In genomic region chr2:31453559-31454177, GRCm38 (mm10) we compare ENCODE assay signal across 8 mouse cellular contexts. TPM values are rescaled to one million over a fixed set of nuclear protein-coding genes. Genes with fewer than 3 reads are reported as not detected.
DNase-seq lines count a peak whose midpoint lies in the region; ATAC-seq and TF ChIP-seq lines count a peak whose summit lies in the region.
"Had no signal": no experiment of that assay in that cellular context is flagged by ENCODE, and none has a peak within 500 bp of the region (broad histone marks: within the 10 kb centered on the region; RNA-seq: fewer than 3 reads in every experiment).

No protein-coding gene starts in this region.

- no peaks in the 10 kb centered on the region for H3K36me3 ChIP-seq in intestine, embryonic 15.5 days
- no peaks in the 10 kb centered on the region for H3K36me3 ChIP-seq in neural tube, embryonic 15.5 days
- H3K36me3 ChIP-seq: neural tube, embryonic 12.5 days had no signal

- peak overlapping the region; percentile 74 for H3K27ac ChIP-seq in intestine, embryonic 15.5 days
- no peak overlapping the region for H3K27ac ChIP-seq in neural tube, embryonic 15.5 days (replicated peaks)
- H3K27ac ChIP-seq: neural tube, embryonic 12.5 days had no signal

- 30% methylated on average over 11 of the region's 11 CpGs for WGBS in intestine, embryonic 15.5 days
- WGBS in lung, adult 2 months = 40% methylated on average over 11 of the region's 11 CpGs
- WGBS in neural tube, embryonic 15.5 days = 38% methylated on average over 11 of the region's 11 CpGs

- H3K4me1 ChIP-seq in intestine, embryonic 15.5 days (replicated peaks) = peaks cover 43% of the 10 kb centered on the region
- H3K4me1 ChIP-seq in lung, adult 2 months (ENCODE audit: control insufficient read depth, insufficient read depth, low read length) = peaks cover 3% of the 10 kb centered on the region; the same call in 1 of the 2 replicates
- H3K4me1 ChIP-seq in neural tube, embryonic 15.5 days = peaks cover 24% of the 10 kb centered on the region

- H3K4me2 ChIP-seq in intestine, embryonic 15.5 days (replicated peaks) = peak overlapping the region; percentile 20
- no peak overlapping the region for H3K4me2 ChIP-seq in neural tube, embryonic 15.5 days
- H3K4me2 ChIP-seq: neural tube, embryonic 12.5 days had no signal

- no peak overlapping the region for H3K4me3 ChIP-seq in intestine, embryonic 15.5 days (replicated peaks)
- no peak overlapping the region for H3K4me3 ChIP-seq in lung, adult 2 months (replicated peaks; ENCODE audit: extremely low read depth, low read depth, low read length)
- no peak overlapping the region for H3K4me3 ChIP-seq in neural tube, embryonic 15.5 days (replicated peaks)
- H3K4me3 ChIP-seq: neural tube, embryonic 12.5 days had no signal

- H3K9ac ChIP-seq in intestine, embryonic 15.5 days = no peak overlapping the region
- no peak overlapping the region for H3K9ac ChIP-seq in neural tube, embryonic 15.5 days (replicated peaks)
- H3K9ac ChIP-seq: neural tube, embryonic 12.5 days had no signal

- no peak for TF ChIP-seq CTCF in lung, adult 2 months (IDR thresholded peaks at IDR 0.05; ENCODE audit: insufficient read depth, low read length)

- DNase-seq in 3T3-L1 (ENCODE audit: low read depth, low spot score) = peak; percentile 74
- peak; percentile 52 for DNase-seq in ES-CJ7 (ENCODE audit: low read depth, low spot score)
- DNase-seq in lung, adult 2 months = peak; percentile 57
- no peak for DNase-seq in layer of hippocampus, adult 11-12 months (ENCODE audit: low spot score)
- no peak for DNase-seq in cerebellum, adult 8-10 months

- no peaks in the 10 kb centered on the region for H3K9me3 ChIP-seq in intestine, embryonic 15.5 days
- H3K9me3 ChIP-seq in neural tube, embryonic 15.5 days (replicated peaks) = no peaks in the 10 kb centered on the region
- H3K9me3 ChIP-seq: neural tube, embryonic 12.5 days had no signal

- H3K27me3 ChIP-seq in intestine, embryonic 15.5 days (replicated peaks) = no peaks in the 10 kb centered on the region
- peaks cover 18% of the 10 kb centered on the region for H3K27me3 ChIP-seq in neural tube, embryonic 15.5 days (replicated peaks)

- peak; percentile 82 for ATAC-seq in intestine, embryonic 15.5 days
- no peak for ATAC-seq in neural tube, embryonic 15.5 days (ENCODE audit: low FRiP score)

- no peak for TF ChIP-seq POLR2A in lung, adult 2 months (IDR thresholded peaks at IDR 0.05; ENCODE audit: borderline replicate concordance, extremely low read depth, low read depth, low read length)

RNA-seq across cellular contexts. Expression of gene Ass1, which starts 16.3 kb away (rescaled TPM):
- polyA plus RNA-seq in intestine, embryonic 15.5 days (2015; fragmentation: Nextera tagmentation; extraction: Ambion mirVana) = 176 and 244 TPM in 2 replicates
- 14.3 and 18.2 TPM in 2 replicates for polyA plus RNA-seq in lung, adult 2 months (2012; rRNA removed)
- polyA plus RNA-seq in neural tube, embryonic 15.5 days (2015; fragmentation: Nextera tagmentation; extraction: Ambion mirVana) = 9.1 and 21.3 TPM in 2 replicates

Comparison
In these comparisons a context has a peak if more than half of its experiments do, and no peak if none do; other contexts are left out.
1. DNase-seq: peak in 3T3-L1 (single experiment), ES-CJ7 (single experiment) and lung, adult 2 months (single experiment); none in layer of hippocampus, adult 11-12 months (single experiment) and cerebellum, adult 8-10 months (single experiment).